Comparison of ENCODE assay signal across 37 mouse cellular contexts in the genomic region with DNA sequence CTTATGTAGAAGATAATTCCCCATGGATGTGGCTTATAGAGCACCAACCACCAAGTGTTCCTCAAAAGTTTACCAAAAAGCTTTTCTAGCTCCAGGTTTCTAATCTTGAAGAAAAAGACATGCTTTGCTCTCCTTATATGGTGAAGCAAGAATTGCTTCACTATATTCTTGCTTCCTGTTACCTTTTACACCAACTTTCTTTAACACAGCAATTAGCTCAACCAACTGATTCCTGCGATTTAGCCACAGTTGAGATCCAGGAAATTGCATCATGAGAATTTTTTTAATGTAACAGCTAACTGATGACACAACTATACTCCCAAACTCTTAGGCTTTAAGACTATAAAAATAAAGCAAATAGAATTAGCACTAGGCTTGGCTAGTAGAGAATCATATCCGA. TPM values are rescaled to one million over a fixed set of nuclear protein-coding genes. Genes with fewer than 3 reads are reported as not detected.
"Had no signal": no experiment of that assay in that cellular context is flagged by ENCODE, and none has a peak within 500 bp of the region (broad histone marks: within the 10 kb centered on the region; RNA-seq: fewer than 3 reads in every experiment).

No protein-coding gene starts in this region.

- H3K4me1 ChIP-seq: heart, embryonic 10.5 days; heart, embryonic 12.5 days; heart, embryonic 13.5 days; hindbrain, embryonic 10.5 days; hindbrain, embryonic 12.5 days; hindbrain, embryonic 13.5 days; hindbrain, embryonic 15.5 days; intestine, embryonic 15.5 days had no signal

- DNase-seq: heart, postnatal 10 days; heart, postnatal 14 days; heart, postnatal 36 days; heart, postnatal 4 days; kidney, adult 11 months; kidney, adult 18-20 months; kidney, adult 2 months; kidney, adult 8-10 months; kidney, adult 9 months; kidney, postnatal 10 days; kidney, postnatal 14 days; kidney, postnatal 25 days; kidney, postnatal 36 days; kidney, postnatal 4 days; layer of hippocampus, adult 9-11 months; layer of hippocampus, postnatal 36 days had no signal

- H3K4me3 ChIP-seq: heart, embryonic 10.5 days; heart, embryonic 12.5 days; heart, embryonic 13.5 days; heart, embryonic 15.5 days; hindbrain, embryonic 10.5 days; hindbrain, embryonic 12.5 days; hindbrain, embryonic 13.5 days; hindbrain, embryonic 15.5 days; intestine, embryonic 15.5 days; kidney, embryonic 15.5 days; layer of hippocampus, adult 2 months; left cerebral cortex, adult 2 months had no signal

- ATAC-seq: hindbrain, embryonic 16.5 days; hindbrain, postnatal 0 days; inflammation-experienced regulatory T-cells, adult 6 months; intestine, embryonic 15.5 days; intestine, embryonic 16.5 days; intestine, postnatal 0 days had no signal

- H3K36me3 ChIP-seq: heart, embryonic 10.5 days; heart, embryonic 12.5 days; heart, embryonic 13.5 days; heart, embryonic 15.5 days; hindbrain, embryonic 10.5 days; hindbrain, embryonic 12.5 days; hindbrain, embryonic 13.5 days; hindbrain, embryonic 15.5 days; intestine, embryonic 15.5 days; kidney, embryonic 15.5 days had no signal

- H3K4me2 ChIP-seq: heart, embryonic 11.5 days; heart, embryonic 12.5 days; heart, embryonic 13.5 days; heart, embryonic 15.5 days; hindbrain, embryonic 12.5 days; hindbrain, embryonic 13.5 days; hindbrain, embryonic 14.5 days; hindbrain, embryonic 15.5 days; intestine, embryonic 15.5 days; kidney, embryonic 15.5 days had no signal

- H3K9ac ChIP-seq: heart, embryonic 12.5 days; heart, embryonic 13.5 days; heart, embryonic 15.5 days; hindbrain, embryonic 12.5 days; hindbrain, embryonic 13.5 days; hindbrain, embryonic 14.5 days; hindbrain, embryonic 15.5 days; intestine, embryonic 15.5 days; kidney, embryonic 15.5 days had no signal

- H3K27me3 ChIP-seq: hindbrain, embryonic 13.5 days; hindbrain, embryonic 15.5 days had no signal

- H3K9me3 ChIP-seq: heart, embryonic 12.5 days; heart, embryonic 13.5 days; heart, embryonic 15.5 days; hindbrain, embryonic 10.5 days; hindbrain, embryonic 12.5 days; hindbrain, embryonic 13.5 days; hindbrain, embryonic 15.5 days; intestine, embryonic 15.5 days; kidney, embryonic 15.5 days had no signal

- H3K27ac ChIP-seq: heart, embryonic 10.5 days; heart, embryonic 13.5 days; heart, embryonic 15.5 days; hindbrain, embryonic 10.5 days; hindbrain, embryonic 12.5 days; hindbrain, embryonic 13.5 days; hindbrain, embryonic 14.5 days; hindbrain, embryonic 15.5 days; hindbrain, postnatal 0 days; intestine, embryonic 15.5 days; kidney, embryonic 15.5 days; kidney, postnatal 0 days; layer of hippocampus, adult 2 months; left cerebral cortex, adult 2 months had no signal

RNA-seq across cellular contexts. Expression of a gene that starts 4.5 kb away (rescaled TPM):
- polyA plus RNA-seq: large intestine, adult 2 months had no signal
